Mouse (Mus musculus) ES-E14 (cell line): ENCODE results near the gene Spag17.

Experiments used
- CHD2 ChIP-seq: IDR thresholded peaks from 2 replicates; pipeline ENCODE4 v1.6.1; 2014; ENCODE audit warnings: mild to moderate bottlenecking, low read depth, low read length, inconsistent platforms
- HCFC1 ChIP-seq: IDR thresholded peaks from 2 replicates; pipeline ENCODE4 v1.6.1; 2012; ENCODE audit warnings: low read length, inconsistent platforms, borderline replicate concordance; ENCODE audit not compliant: insufficient read depth
- MAFK ChIP-seq: IDR thresholded peaks from 2 replicates; pipeline ENCODE4 v1.6.1; 2014; ENCODE audit warnings: mild to moderate bottlenecking, low read depth, low read length, inconsistent platforms; ENCODE audit not compliant: insufficient read depth
- ZC3H11A ChIP-seq: IDR thresholded peaks from 2 replicates; pipeline ENCODE4 v1.6.1; 2012; ENCODE audit warnings: low read depth, mild to moderate bottlenecking, inconsistent platforms, low read length, borderline replicate concordance
- ZNF384 ChIP-seq: IDR thresholded peaks from 2 replicates; pipeline ENCODE4 v1.6.1; 2012; ENCODE audit warnings: low read depth, low read length, inconsistent platforms

GRCm38 (mm10) chr3:99883988-99884564 lies 1.1 kb upstream of the Spag17 start:
- TF ChIP-seq HCFC1 (no peak), MAFK (no peak), CHD2 (no peak), ZNF384 (no peak), ZC3H11A (no peak)
